Mouse (Mus musculus): Measurements from ENCODE around the gene Suv39h2.

The Suv39h2 gene

DNA sequence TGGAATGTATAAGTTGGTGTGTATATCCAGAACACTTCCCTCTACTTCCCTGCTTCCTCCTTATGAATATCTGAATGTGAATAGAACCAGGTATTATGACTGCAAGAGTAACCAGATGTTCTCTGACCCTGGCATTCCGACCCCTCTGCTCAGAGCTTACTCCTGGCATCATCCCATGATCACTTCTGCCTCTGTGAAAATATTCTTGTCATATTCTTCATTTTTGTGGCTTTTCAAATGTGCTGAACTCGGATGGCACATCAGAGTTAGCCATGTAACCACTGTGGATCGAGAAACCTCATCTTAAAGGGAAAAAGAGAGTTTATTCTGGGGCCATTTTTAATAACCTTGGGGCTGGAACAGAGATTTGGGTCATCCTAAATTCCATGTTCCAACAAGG lies 52.3 kb downstream of the Suv39h2 start, which contains the start of gene Meig1:
Gene Meig1, minus strand, starts transcription at position 101 of the 400 bp plus-strand sequence.
- DNase-seq (ENCODE audit: low read depth) = no peak

- DNase-seq (ENCODE audit: low read depth) = no peak
Observed at GRCm38 (mm10) chr2:3420157-3420556, 54.7 kb downstream of the Suv39h2 start.

GRCm38 (mm10) chr2:3418883-3419431 lies 55.9 kb downstream of the Suv39h2 start:
- DNase-seq (ENCODE audit: low read depth) = peak; percentile 94

DNA sequence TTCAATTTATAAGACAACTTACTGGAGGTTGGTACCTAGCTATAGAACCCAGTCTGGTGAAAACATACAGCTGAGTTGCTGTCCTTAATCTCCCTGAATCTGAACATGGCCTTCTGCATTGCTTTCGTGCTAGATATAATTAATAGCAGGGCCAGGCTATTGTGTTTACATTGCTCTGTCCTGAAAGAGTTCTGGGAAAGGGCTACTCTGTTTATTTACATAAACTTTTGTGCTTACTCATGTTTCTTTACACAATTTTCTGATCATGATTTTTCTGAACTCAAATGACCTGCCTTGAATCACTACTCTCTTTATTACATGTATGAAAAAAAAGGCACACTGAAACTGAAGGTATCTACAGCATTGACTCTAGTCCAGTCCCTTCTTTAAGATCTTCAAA lies 59.2 kb downstream of the Suv39h2 start:
- DNase-seq (ENCODE audit: low read depth) = no peak

GRCm38 (mm10) chr2:3414241-3414640 lies 60.6 kb downstream of the Suv39h2 start:
- DNase-seq (ENCODE audit: low read depth) = peak; percentile 62

DNA sequence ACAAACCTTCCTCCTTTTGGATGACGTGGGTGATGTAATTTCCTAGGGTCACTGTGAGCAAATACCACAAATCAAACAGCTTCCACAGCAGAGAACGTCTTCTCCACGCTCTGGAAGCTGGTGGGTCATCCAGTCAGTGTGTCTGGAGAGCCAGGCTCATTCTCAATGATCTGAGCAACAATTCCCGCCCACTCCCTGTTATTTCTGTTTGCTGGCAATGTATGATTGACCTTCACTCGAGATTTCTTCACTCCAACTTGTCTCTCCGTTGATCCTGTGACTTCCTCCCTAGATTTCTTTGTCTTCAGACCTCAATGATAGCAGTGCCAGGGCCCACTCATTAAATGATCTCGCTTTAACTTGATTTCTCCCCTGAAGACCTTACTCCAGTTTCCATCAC lies 67.1 kb downstream of the Suv39h2 start:
- DNase-seq (ENCODE audit: low read depth) = no peak

DNA sequence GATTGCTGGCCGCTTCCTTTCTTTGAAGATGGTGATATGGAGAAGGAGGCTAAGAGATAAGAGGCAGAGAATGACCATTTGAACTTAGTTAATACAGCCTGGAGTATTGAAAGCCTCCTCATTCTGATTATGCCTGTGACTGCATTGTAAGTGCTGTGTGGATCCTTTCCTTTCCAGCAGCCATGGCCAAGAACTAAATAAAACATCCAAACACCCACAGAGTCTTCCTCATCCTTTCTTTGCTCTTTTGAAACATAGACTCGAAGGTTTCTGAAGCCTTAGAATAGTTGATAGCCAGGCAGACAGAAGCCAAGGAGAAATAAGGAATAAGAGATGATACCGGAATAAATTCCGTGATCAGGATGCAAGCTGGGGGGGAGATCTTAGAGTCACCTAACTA lies 68.8 kb downstream of the Suv39h2 start:
- DNase-seq (ENCODE audit: low read depth) = no peak
